ENCODE assay signal across 8 mouse cellular contexts in genomic region chr13:31807736-31808115, GRCm38 (mm10). TPM values are rescaled to one million over a fixed set of nuclear protein-coding genes. Genes with fewer than 3 reads are reported as not detected.
A peak's percentile ranks its signal among the peaks of the same experiment; 100 is the strongest.
DNase-seq lines count a peak whose midpoint lies in the region; ATAC-seq and TF ChIP-seq lines count a peak whose summit lies in the region.

No protein-coding gene starts in this region.

- peak overlapping the region; percentile 57 for H3K27ac ChIP-seq in layer of hippocampus, adult 2 months
- H3K27ac ChIP-seq in heart, postnatal 0 days (ENCODE audit: low read depth): peak overlapping the region; percentile 89
- H3K27ac ChIP-seq in midbrain, embryonic 10.5 days (replicated peaks): peak overlapping the region; percentile 77

- H3K9me3 ChIP-seq in heart, postnatal 0 days (replicated peaks; ENCODE audit: control insufficient read depth, low read length): no peaks in the 10 kb centered on the region
- H3K9me3 ChIP-seq in midbrain, embryonic 10.5 days (replicated peaks): no peaks in the 10 kb centered on the region

- H3K4me1 ChIP-seq in heart, postnatal 0 days (ENCODE audit: control insufficient read depth, insufficient read depth): no peaks in the 10 kb centered on the region
- peaks cover 48% of the 10 kb centered on the region for H3K4me1 ChIP-seq in midbrain, embryonic 10.5 days

- peak overlapping the region; percentile 84 for H3K4me2 ChIP-seq in heart, postnatal 0 days (ENCODE audit: low read depth, low read length)

- peak overlapping the region; percentile 89 for H3K9ac ChIP-seq in heart, postnatal 0 days (replicated peaks; ENCODE audit: low read depth, low read length)

- no peak for TF ChIP-seq EP300 in heart, postnatal 0 days (IDR thresholded peaks at IDR 0.05; ENCODE audit: low read depth)

- WGBS in heart, postnatal 0 days: under 1% methylated on average over 33 of the region's 47 CpGs
- WGBS in midbrain, embryonic 10.5 days: under 1% methylated on average over 47 of the region's 47 CpGs

- no peak for ATAC-seq in heart, postnatal 0 days (ENCODE audit: insufficient read depth, low read depth)

- no peak for DNase-seq in layer of hippocampus, adult 2 months (ENCODE audit: low spot score in 2 of 2)
- DNase-seq in layer of hippocampus, adult 9-11 months: no peak
- DNase-seq in adrenal gland, postnatal 36 days: peak; percentile 43 to 51
- DNase-seq in heart, postnatal 0 days (ENCODE audit: low spot score): no peak
- DNase-seq in midbrain, embryonic 10.5 days (ENCODE audit: low spot score): peak; percentile 70
- DNase-seq in natural killer cell, adult 2 months (ENCODE audit: low spot score in 2 of 2): no peak
- no peak for DNase-seq in cerebellum, adult 8-10 months
- no peak for DNase-seq in left cerebral cortex, postnatal 36 days (ENCODE audit: low spot score in 2 of 2)

- no peaks in the 10 kb centered on the region for H3K36me3 ChIP-seq in heart, postnatal 0 days (replicated peaks; ENCODE audit: control insufficient read depth, insufficient read depth, low read length)
- H3K36me3 ChIP-seq in midbrain, embryonic 10.5 days: no peaks in the 10 kb centered on the region

- TF ChIP-seq CTCF in layer of hippocampus, adult 2 months (conservative IDR thresholded peaks at IDR 0.05): no peak
- TF ChIP-seq CTCF in heart, postnatal 0 days (IDR thresholded peaks at IDR 0.05; ENCODE audit: low read depth): no peak

- intact Hi-C loops in left cerebral cortex, postnatal 36 days (cut with DNase I): loop anchor here (5.0 to 10.0 kb wide), 2 partner anchors 147 to 250 kb away; partner anchors contain the start of genes A530084C06Rik and Foxq1

- peaks cover 85% of the 10 kb centered on the region for H3K27me3 ChIP-seq in heart, postnatal 0 days (ENCODE audit: control insufficient read depth, insufficient read depth, low read length)
- peaks cover 100% of the 10 kb centered on the region for H3K27me3 ChIP-seq in midbrain, embryonic 10.5 days (ENCODE audit: low read depth, poor library complexity, severe bottlenecking)

- peak overlapping the region; percentile 47 for H3K4me3 ChIP-seq in layer of hippocampus, adult 2 months
- H3K4me3 ChIP-seq in heart, postnatal 0 days (ENCODE audit: low read depth, low read length): peak overlapping the region; percentile 76
- peak overlapping the region; percentile 62 for H3K4me3 ChIP-seq in midbrain, embryonic 10.5 days

RNA-seq across cellular contexts. Expression of gene Foxc1, which starts 1.3 kb away (rescaled TPM):
- 1 to 10 TPM; 4.2 to 5.2 TPM for total RNA-seq in layer of hippocampus, adult 2 months (2021)
- total RNA-seq in adrenal gland, postnatal 36 days (2021): 1 to 10 TPM; 9.3 to 9.4 TPM
- total RNA-seq in heart, postnatal 0 days (2014; rRNA removed; ENCODE audit: low replicate concordance): 20.0 and 22.6 TPM in 2 replicates
- polyA plus RNA-seq in heart, postnatal 0 days (2015; fragmentation: Nextera tagmentation; extraction: Ambion mirVana): 1.5 and 1.6 TPM in 2 replicates
- polyA plus RNA-seq in midbrain, embryonic 10.5 days (2016; fragmentation: Nextera tagmentation; extraction: Ambion mirVana): 2.1 and 2.2 TPM in 2 replicates
- total RNA-seq in left cerebral cortex, postnatal 36 days (2021): 1 to 10 TPM; 4.3 to 6.6 TPM

Comparison
In these comparisons a context has a peak if more than half of its experiments do, and no peak if none do; other contexts are left out.
1. DNase-seq: peak in adrenal gland, postnatal 36 days (2 of 2) and midbrain, embryonic 10.5 days (single experiment); none in layer of hippocampus, adult 2 months (0 of 2), layer of hippocampus, adult 9-11 months (single experiment), heart, postnatal 0 days (single experiment), natural killer cell, adult 2 months (0 of 2), cerebellum, adult 8-10 months (single experiment) and left cerebral cortex, postnatal 36 days (0 of 2).
2. Peak in every context shown above with its lines, with median percentiles within 50 percentile points of each other: H3K27ac ChIP-seq and H3K4me3 ChIP-seq.